Mouse (Mus musculus) T-helper 2 cell (primary cell): Measurements from ENCODE around the gene Morn4.

Experiments
- in situ Hi-C: fragments of 300-600 bp; cut with MboI, MseI; formaldehyde crosslinking; loops from one replicate; pipeline ENCODE4 v1.15.1; 2025; ENCODE audit warnings: high pct_unique_total_duplicates

Morn4 gene

GRCm38 (mm10) chr19:42045269-42046102 is 40.7 kb downstream of the Morn4 start, which contains the start of gene Hoga1:
TSS of gene Hoga1 (plus strand) at chr19:42045610.
- in situ Hi-C loops, result no loop called here

DNA sequence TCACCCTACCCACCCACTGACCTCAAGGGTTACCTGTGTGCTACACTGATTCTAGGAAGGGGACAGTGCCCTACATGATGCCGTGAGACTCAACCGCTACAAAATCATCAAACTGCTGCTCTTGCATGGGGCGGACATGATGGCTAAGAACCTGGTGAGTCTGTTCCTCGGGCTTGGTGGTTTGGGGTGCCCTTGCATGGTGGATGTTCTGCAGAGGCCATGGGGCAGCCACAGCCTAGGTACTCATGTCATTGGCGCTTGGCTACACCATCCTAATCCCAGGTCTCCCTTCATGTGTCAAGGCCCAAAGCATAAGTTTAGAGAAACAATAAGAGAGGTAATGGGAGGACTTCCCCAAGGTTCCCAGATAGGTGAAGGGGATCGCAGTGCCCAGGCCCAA is 42.2 kb downstream of the Morn4 start:
- in situ Hi-C loops, result loop anchor here (5.0 kb wide), 1 partner anchor 108 kb away; no protein-coding TSS in a partner anchor

DNA sequence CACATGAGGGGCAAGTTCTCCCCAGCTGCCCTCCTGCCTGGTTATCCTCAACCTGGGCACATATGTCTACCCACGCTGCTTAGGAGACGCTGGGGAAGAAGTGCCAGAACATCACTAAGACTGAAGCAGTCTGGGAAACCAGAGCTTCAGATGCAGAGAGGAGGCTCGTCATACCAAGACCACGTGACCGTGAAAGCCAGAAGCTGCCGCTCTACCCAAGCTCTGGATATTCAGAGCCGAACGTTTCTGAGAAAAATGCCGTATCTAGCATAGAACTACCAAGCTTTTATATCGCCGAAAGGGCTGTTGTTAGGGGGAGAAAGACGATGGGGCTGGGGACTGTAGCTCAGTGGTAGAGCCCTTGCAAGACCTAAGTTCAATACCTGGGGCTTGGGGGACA is 47.8 kb downstream of the Morn4 start:
- in situ Hi-C loops, result no loop called here

GRCm38 (mm10) chr19:42037167-42037702 is 48.9 kb downstream of the Morn4 start:
- in situ Hi-C loops, result no loop called here

- in situ Hi-C loops, result no loop called here
These were observed 49.8 kb downstream of the Morn4 start for GRCm38 (mm10) chr19:42036357-42036756.

DNA sequence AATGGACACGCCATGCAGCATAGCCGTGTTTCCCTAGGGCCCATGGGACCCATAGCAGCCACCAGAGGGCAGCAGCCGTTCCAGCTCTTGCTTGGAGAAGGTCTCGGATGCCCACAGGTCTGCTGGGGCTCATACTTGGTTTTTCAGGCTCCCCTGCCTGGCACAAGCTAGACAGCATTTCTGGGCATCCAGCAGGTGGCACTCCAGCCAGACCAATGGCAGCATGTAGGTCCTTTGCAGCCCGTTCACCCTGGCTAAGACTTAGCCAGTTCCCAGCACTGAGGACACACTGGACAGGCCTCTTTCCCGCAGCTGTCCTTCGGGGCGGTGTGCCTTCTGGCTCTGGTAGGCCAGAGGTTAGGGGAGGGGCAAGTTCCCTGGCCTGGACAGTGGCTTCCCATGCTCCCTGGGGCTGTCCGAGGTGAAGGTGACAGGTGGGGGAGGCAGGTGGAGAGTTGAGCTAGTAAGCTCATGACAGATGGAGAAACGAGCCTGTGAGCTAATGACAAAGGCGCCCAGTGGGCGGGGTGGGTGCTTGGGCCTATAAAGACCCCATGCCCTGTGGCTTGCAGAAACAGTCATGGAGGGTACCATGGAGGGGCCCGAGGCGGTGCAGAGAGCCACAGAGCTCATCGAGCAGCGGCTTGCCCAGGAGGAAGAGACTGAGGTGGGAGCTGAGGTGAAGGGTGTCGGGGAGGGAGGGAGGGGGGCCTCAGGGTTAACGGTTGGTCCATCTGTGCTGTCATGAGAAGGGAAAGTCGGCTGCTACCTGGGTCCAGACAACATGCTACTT is 50.5 kb downstream of the Morn4 start, which contains the start of gene Ankrd2:
Gene Ankrd2 (plus strand): TSS at position 545 of the 793 bp plus-strand sequence.
- in situ Hi-C loops, result no loop called here

DNA sequence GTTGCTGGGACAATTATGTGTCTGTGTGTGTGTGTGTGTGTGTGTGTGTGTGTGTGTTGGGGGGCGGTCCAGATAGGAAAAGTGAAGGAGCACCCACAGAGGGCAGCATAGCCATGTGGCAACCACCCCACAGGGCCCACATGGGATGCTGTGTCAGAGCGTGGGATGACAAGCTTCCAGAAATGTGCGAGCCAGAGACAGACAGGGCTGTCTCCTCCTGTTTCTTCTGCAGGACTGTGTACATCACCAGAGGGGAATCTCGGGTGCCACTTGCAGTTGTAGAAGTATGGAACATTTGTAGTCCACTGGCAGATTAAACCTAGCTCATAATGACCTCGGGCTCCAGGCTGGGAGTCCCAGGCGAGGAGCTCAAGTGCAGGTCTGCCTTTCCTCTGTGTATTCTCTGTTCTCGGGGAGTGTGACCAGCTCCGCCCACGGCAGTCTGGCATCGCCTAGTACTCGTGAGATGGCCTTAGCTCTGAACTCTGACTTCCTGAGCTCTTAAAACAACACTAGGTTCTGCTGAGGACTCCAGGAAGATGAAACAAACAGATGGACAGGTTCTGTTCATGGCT is 51.2 kb downstream of the Morn4 start:
- in situ Hi-C loops, result no loop called here

- in situ Hi-C loops, result no loop called here
These were observed 51.9 kb downstream of the Morn4 start for GRCm38 (mm10) chr19:42034146-42034775.

- in situ Hi-C loops, result no loop called here
These were observed 52.5 kb downstream of the Morn4 start for GRCm38 (mm10) chr19:42033611-42034010.

DNA sequence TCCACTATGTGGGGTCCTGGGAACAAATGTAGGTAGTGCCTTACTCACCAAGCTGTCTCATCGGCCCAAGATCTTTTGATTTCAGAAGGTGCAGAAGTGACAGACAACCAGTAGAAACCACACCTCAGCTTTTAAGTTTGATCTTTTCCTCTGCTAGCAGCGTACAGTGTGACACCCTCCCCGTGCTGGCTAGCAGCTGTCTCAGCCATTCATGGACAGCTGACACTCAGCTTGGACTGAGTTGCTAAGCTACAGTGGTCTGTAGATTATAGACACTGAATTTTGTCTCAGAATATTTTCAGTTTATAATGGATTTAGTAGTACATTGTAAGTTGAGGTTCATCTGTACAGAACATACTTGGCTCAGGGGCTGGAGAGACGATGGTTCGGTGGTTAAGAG is 55.0 kb downstream of the Morn4 start:
- in situ Hi-C loops, result no loop called here

DNA sequence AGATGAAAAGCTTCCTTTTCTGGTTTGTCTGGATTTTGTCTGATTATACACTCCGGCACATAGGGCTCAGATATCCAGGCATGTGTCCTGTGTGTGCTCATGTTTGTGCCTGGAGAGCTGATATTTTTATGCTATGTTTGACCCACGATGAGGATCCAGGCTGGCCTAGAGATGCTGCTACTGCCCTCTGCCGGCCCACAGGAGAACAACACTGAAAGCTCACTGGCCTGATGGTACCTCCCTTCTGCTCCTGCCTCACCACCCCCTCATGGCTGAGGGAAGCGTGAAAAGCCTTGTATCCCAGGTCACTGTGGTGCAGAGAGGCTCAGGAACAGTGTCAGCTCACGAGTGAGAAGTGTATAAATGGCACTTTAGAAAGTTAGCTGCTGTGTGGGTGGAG is 60.0 kb downstream of the Morn4 start:
- in situ Hi-C loops, result loop anchor here (5.0 kb wide), 1 partner anchor 89 kb away; no protein-coding TSS in a partner anchor
